Mouse (Mus musculus): Measurements from ENCODE around the gene Sftpd. TPM values are rescaled to one million over a fixed set of nuclear protein-coding genes. Genes with fewer than 3 reads are reported as not detected.

Gene Sftpd
- polyA plus RNA-seq (2016; fragmentation: Nextera tagmentation; extraction: Ambion mirVana): not detected in 2 replicates

GRCm38 (mm10) chr14:41185059-41185821 lies at the start of gene Sftpd:
Sftpd (minus strand) TSS chr14:41185149.
- H3K4me3 ChIP-seq (replicated peaks): no peak within 1 kb of the TSS
- H3K9ac ChIP-seq (replicated peaks): no peak within 1 kb of the TSS
- no peaks in the 10 kb centered on the region for H3K27me3 ChIP-seq
- H3K4me2 ChIP-seq: no peak within 1 kb of the TSS
- 73% methylated on average over 4 of the region's 4 CpGs for WGBS
- no peaks in the 10 kb centered on the region for H3K9me3 ChIP-seq
- no peak within 1 kb of the TSS for H3K27ac ChIP-seq
- H3K36me3 ChIP-seq: no peaks in the 10 kb centered on the region
- no peak for ATAC-seq (ENCODE audit: insufficient number of reproducible peaks, insufficient read depth, low FRiP score, low TSS enrichment, low read depth)
- peaks cover 4% of the 10 kb centered on the region; the same call in 1 of the 2 replicates for H3K4me1 ChIP-seq (replicated peaks)

GRCm38 (mm10) chr14:41198037-41198730 lies 13.2 kb upstream of the Sftpd start:
- no peak overlapping the region for H3K4me2 ChIP-seq
- no peak overlapping the region for H3K4me3 ChIP-seq (replicated peaks)
- H3K27ac ChIP-seq: no peak overlapping the region
- WGBS: 55% methylated on average over 6 of the region's 6 CpGs
- ATAC-seq (ENCODE audit: insufficient number of reproducible peaks, insufficient read depth, low FRiP score, low TSS enrichment, low read depth): no peak
- H3K27me3 ChIP-seq: no peaks in the 10 kb centered on the region
- H3K9ac ChIP-seq (replicated peaks): no peak overlapping the region
- H3K36me3 ChIP-seq: no peaks in the 10 kb centered on the region
- no peaks in the 10 kb centered on the region for H3K4me1 ChIP-seq (replicated peaks)
- H3K9me3 ChIP-seq: no peaks in the 10 kb centered on the region

GRCm38 (mm10) chr14:41189496-41189895 lies 4.5 kb upstream of the Sftpd start:
- H3K4me2 ChIP-seq: no peak overlapping the region
- no peaks in the 10 kb centered on the region for H3K27me3 ChIP-seq
- H3K9me3 ChIP-seq: peaks cover 5% of the 10 kb centered on the region; the same call in 1 of the 2 replicates
- H3K27ac ChIP-seq: no peak overlapping the region
- H3K36me3 ChIP-seq: no peaks in the 10 kb centered on the region
- H3K4me1 ChIP-seq (replicated peaks): no peaks in the 10 kb centered on the region
- H3K4me3 ChIP-seq (replicated peaks): no peak overlapping the region
- no peak overlapping the region for H3K9ac ChIP-seq (replicated peaks)
- no peak for ATAC-seq (ENCODE audit: insufficient number of reproducible peaks, insufficient read depth, low FRiP score, low TSS enrichment, low read depth)
- WGBS: 77% methylated on average over 2 of the region's 2 CpGs

DNA sequence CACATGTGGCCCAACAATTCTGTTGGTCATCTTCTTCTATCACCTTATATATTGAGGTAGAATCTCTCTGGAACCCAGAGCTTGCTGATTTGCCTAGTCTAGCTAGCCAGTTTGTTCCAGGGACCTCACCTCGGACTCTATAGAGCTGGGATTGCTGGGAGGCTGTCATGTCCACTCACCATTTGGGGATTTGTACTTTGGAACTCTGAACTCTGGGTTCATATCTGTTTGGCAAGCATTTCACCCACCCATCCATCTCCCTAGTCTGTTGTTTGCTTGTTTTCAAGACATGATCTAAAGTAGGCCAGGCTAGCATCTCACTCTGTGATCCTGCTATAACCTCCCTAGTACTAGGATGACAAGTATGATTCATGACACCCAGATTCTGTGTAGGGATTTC lies 10.1 kb downstream of the Sftpd start:
- Histone ChIP-seq H3K9ac (replicated peaks) (no peak overlapping the region), H3K4me1 (replicated peaks) (no peaks in the 10 kb centered on the region), H3K36me3 (no peaks in the 10 kb centered on the region), H3K27ac (no peak overlapping the region), H3K27me3 (no peaks in the 10 kb centered on the region), H3K4me2 (no peak overlapping the region), H3K9me3 (no peaks in the 10 kb centered on the region), H3K4me3 (replicated peaks) (no peak overlapping the region)
- no peak for ATAC-seq (ENCODE audit: insufficient number of reproducible peaks, insufficient read depth, low FRiP score, low TSS enrichment, low read depth)
- WGBS: 69% methylated on average over 1 of the region's 1 CpGs

- H3K4me1 ChIP-seq (replicated peaks): no peaks in the 10 kb centered on the region
- no peaks in the 10 kb centered on the region for H3K27me3 ChIP-seq
- no peak for ATAC-seq (ENCODE audit: insufficient number of reproducible peaks, insufficient read depth, low FRiP score, low TSS enrichment, low read depth)
- no peaks in the 10 kb centered on the region for H3K9me3 ChIP-seq
- no peak overlapping the region for H3K4me3 ChIP-seq (replicated peaks)
- no peak overlapping the region for H3K4me2 ChIP-seq
- WGBS: 80% methylated on average over 2 of the region's 2 CpGs
- H3K27ac ChIP-seq: no peak overlapping the region
- no peaks in the 10 kb centered on the region for H3K36me3 ChIP-seq
- H3K9ac ChIP-seq (replicated peaks): no peak overlapping the region
These were observed 14.4 kb downstream of the Sftpd start for GRCm38 (mm10) chr14:41170514-41170913.

DNA sequence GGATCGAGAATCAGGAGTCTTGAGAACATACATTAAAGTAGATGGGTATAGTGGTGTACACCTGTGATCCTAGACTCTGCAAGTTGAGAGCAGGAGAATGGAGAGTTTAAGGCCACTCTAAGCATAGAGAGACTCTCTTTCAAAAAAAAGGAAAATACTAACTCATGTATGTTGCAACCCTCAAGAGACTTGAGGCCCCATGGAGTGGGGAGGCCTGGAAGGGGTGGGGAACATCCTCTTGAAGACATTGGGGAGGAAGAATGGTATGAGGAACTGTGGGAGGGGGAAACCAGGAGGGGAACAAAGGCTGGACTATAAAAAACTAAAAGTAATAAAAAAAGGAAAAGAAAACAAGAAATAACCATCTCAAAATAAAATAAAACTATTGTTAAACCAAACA lies 16.4 kb downstream of the Sftpd start:
- 87% methylated on average over 1 of the region's 1 CpGs for WGBS

GRCm38 (mm10) chr14:41167278-41167677 lies 17.7 kb downstream of the Sftpd start:
- H3K4me2 ChIP-seq: no peak overlapping the region
- H3K4me1 ChIP-seq (replicated peaks): no peaks in the 10 kb centered on the region
- no peak for ATAC-seq (ENCODE audit: insufficient number of reproducible peaks, insufficient read depth, low FRiP score, low TSS enrichment, low read depth)
- no peaks in the 10 kb centered on the region for H3K9me3 ChIP-seq
- H3K27me3 ChIP-seq: no peaks in the 10 kb centered on the region
- no peak overlapping the region for H3K27ac ChIP-seq
- 61% methylated on average over 5 of the region's 5 CpGs for WGBS
- H3K9ac ChIP-seq (replicated peaks): no peak overlapping the region
- no peak overlapping the region for H3K4me3 ChIP-seq (replicated peaks)
- no peaks in the 10 kb centered on the region for H3K36me3 ChIP-seq

More for the DNA sequence above, 16.4 kb downstream of the Sftpd start:
- Histone ChIP-seq H3K27ac (no peak overlapping the region), H3K9me3 (no peaks in the 10 kb centered on the region), H3K27me3 (no peaks in the 10 kb centered on the region), H3K9ac (replicated peaks) (no peak overlapping the region), H3K4me3 (replicated peaks) (no peak overlapping the region), H3K36me3 (no peaks in the 10 kb centered on the region), H3K4me2 (no peak overlapping the region), H3K4me1 (replicated peaks) (no peaks in the 10 kb centered on the region)
- no peak for ATAC-seq (ENCODE audit: insufficient number of reproducible peaks, insufficient read depth, low FRiP score, low TSS enrichment, low read depth)

DNA sequence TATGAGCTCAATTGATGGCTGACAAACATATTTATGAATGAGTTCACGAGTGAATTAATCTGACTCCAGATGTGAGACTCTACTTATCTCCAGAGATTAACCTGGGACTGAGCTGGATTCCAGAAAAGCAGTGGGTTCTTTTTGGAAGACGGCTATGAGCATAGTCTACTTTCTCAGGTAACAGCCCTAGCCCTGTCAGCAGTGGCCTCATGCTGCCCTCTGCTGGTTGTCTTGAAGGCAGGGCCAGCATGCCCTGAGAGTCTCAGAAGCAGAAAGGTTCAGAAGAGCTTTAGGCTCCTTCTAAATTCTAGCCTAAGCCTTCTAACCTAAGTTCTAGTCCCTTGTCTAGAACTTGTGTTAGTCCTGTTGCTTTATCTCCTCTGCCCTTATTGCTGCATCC lies 22.3 kb downstream of the Sftpd start:
- no peaks in the 10 kb centered on the region for H3K36me3 ChIP-seq
- H3K27ac ChIP-seq: no peak overlapping the region
- no peak overlapping the region for H3K9ac ChIP-seq (replicated peaks)
- H3K4me2 ChIP-seq: no peak overlapping the region
- H3K27me3 ChIP-seq: no peaks in the 10 kb centered on the region
- no peaks in the 10 kb centered on the region for H3K9me3 ChIP-seq
- no peak overlapping the region for H3K4me3 ChIP-seq (replicated peaks)
- no peaks in the 10 kb centered on the region for H3K4me1 ChIP-seq (replicated peaks)
- no peak for ATAC-seq (ENCODE audit: insufficient number of reproducible peaks, insufficient read depth, low FRiP score, low TSS enrichment, low read depth)
- WGBS: 14% methylated on average over 2 of the region's 2 CpGs

DNA sequence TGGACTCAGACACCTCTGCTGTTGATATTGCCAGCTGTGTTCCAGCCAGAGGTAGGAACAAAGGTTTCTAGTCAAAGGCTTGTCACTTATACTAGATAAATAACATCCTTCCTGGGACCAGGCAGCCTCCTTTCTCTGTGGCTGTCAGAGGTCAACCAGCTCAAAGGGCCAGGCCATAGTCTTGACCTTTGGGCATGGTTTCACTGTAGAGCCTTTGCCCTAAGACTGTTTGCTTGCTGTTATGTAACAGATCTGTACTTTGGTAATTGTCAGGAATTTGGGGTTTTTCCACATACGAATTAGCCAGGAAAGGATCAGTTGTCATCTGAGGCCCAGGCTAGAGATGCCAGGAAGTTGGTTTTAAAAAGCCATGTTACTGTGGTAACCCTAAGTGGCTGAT lies 24.2 kb downstream of the Sftpd start:
- H3K9ac ChIP-seq (replicated peaks): no peak overlapping the region
- no peaks in the 10 kb centered on the region for H3K9me3 ChIP-seq
- H3K4me2 ChIP-seq: no peak overlapping the region
- no peaks in the 10 kb centered on the region for H3K36me3 ChIP-seq
- no peak overlapping the region for H3K4me3 ChIP-seq (replicated peaks)
- no peaks in the 10 kb centered on the region for H3K4me1 ChIP-seq (replicated peaks)
- no peak for ATAC-seq (ENCODE audit: insufficient number of reproducible peaks, insufficient read depth, low FRiP score, low TSS enrichment, low read depth)
- no peak overlapping the region for H3K27ac ChIP-seq
- no peaks in the 10 kb centered on the region for H3K27me3 ChIP-seq
- 36% methylated on average over 1 of the region's 1 CpGs for WGBS

DNA sequence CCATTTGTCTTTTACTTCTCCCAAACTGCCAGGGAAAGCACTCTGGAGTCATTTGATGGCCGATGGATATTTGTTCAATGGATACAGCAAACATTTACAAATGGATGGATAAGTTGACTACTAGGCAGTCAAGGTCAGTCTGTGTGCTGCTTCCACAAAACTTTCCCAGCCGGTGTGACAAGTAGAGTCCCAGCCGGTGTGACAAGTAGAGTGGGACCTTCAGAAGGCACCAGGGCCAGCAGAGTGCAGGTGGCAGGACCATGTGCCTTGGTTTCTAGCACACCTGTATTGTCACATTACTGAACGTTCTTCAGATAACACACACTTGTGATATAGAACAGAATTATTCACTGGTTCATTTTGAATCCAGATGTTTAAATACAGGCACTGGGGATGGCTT lies 24.9 kb downstream of the Sftpd start:
- 86% methylated on average over 4 of the region's 4 CpGs for WGBS

GRCm38 (mm10) chr14:41151220-41151898 lies 33.6 kb downstream of the Sftpd start, which contains the start of gene Mbl1:
Mbl1 (plus strand) TSS chr14:41151458.
- 85% methylated on average over 7 of the region's 7 CpGs for WGBS
- H3K4me2 ChIP-seq: no peak within 1 kb of the TSS
- H3K9me3 ChIP-seq: no peaks in the 10 kb centered on the region
- no peak within 1 kb of the TSS for H3K9ac ChIP-seq (replicated peaks)
- H3K4me1 ChIP-seq (replicated peaks): no peaks in the 10 kb centered on the region
- no peak for ATAC-seq (ENCODE audit: insufficient number of reproducible peaks, insufficient read depth, low FRiP score, low TSS enrichment, low read depth)
- H3K27ac ChIP-seq: no peak within 1 kb of the TSS
- no peak within 1 kb of the TSS for H3K4me3 ChIP-seq (replicated peaks)
- H3K36me3 ChIP-seq: no peaks in the 10 kb centered on the region
- no peaks in the 10 kb centered on the region for H3K27me3 ChIP-seq

More for the DNA sequence above, 24.9 kb downstream of the Sftpd start:
- ATAC-seq (ENCODE audit: insufficient number of reproducible peaks, insufficient read depth, low FRiP score, low TSS enrichment, low read depth): no peak
- Histone ChIP-seq H3K9ac (replicated peaks) (no peak overlapping the region), H3K4me3 (replicated peaks) (no peak overlapping the region), H3K9me3 (no peaks in the 10 kb centered on the region), H3K27me3 (no peaks in the 10 kb centered on the region), H3K4me1 (replicated peaks) (no peaks in the 10 kb centered on the region), H3K27ac (no peak overlapping the region), H3K4me2 (no peak overlapping the region), H3K36me3 (no peaks in the 10 kb centered on the region)
